Mouse (Mus musculus): ENCODE measurements around the gene Hoxd13.

The Hoxd13 gene

DNA sequence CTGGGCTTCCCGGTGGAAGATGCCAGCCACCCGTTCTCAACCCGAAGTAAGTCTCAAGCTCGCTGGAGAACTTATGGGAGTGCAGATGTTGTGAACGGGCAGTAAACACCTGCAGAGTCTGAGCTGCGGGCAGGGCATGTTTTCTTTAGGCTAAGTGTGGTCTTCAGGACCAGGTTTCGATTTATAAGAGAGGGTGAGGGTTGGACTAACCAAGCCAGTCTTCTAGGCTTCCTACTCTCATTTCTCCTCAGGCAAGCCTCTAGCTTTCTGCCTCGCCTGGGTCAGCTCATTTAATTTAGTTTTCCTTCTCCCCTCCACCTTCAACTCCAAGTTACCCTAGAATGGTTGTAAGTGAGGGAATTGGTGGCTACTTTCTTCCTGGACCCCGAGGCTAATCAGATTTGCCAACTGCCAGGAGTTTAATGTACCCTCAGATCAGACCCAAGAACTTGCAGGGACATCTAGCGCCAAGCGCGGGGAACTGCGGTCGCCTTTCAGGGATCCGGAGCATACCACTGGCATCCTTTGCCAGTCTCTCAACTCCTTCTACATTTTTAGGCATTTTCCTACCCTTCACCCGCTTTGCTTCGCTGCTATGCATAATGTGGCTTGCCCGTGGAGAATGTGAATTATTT lies 4.7 kb upstream of the Hoxd13 start:
- DNase-seq: no peak

DNA sequence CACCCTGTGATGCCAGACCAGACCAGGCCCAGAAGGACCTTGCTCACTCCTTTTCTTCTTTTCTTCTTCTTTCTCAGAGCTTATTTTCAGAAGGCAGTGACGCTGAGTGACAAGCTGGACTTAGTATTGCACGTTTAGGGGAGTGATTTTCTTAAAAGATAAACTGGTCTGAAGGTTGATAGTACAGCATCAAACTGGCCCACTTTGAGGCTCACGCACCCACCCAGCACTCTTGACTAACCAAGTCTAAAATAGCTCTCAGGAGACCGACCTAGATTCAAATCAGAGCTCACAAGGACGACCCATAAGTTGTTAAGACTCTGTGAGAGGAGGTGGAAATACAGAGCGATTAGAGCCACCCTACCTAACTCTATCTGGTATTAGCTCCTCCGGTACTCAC lies 1.7 kb upstream of the Hoxd13 start:
- DNase-seq: no peak

DNA sequence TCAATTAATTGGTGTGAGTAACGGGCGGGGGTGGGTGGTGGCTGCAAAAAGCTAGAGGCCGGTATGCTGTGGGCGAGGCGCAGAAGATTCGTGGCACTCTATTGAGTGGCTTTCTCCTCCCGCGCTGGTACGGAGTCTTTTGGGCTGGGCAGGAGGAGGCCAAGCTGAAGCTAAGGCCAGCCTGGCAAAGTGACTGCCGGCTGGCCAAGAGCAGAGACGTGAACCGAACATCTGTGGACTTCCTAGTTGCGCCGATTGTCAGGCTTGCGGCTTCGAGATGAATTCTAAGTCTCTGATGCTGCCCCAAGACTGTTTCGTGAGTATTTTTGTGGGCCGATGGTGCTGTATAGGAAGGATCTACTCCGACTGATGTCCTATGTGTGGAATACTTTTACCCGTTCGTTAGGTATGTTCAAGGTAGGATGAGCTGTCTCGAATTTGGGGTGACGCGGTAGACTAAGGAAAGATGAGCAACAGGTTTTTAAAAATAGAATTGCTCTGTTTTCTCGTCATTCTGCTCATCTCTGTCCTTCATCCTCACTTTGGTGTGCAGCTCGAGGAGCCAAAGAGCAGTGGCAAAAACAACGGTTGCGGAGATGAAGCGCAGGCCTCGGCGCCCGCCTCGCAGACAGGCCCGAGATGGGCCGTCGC lies 794 bp upstream of the Hoxd13 start:
- no peak for DNase-seq

DNA sequence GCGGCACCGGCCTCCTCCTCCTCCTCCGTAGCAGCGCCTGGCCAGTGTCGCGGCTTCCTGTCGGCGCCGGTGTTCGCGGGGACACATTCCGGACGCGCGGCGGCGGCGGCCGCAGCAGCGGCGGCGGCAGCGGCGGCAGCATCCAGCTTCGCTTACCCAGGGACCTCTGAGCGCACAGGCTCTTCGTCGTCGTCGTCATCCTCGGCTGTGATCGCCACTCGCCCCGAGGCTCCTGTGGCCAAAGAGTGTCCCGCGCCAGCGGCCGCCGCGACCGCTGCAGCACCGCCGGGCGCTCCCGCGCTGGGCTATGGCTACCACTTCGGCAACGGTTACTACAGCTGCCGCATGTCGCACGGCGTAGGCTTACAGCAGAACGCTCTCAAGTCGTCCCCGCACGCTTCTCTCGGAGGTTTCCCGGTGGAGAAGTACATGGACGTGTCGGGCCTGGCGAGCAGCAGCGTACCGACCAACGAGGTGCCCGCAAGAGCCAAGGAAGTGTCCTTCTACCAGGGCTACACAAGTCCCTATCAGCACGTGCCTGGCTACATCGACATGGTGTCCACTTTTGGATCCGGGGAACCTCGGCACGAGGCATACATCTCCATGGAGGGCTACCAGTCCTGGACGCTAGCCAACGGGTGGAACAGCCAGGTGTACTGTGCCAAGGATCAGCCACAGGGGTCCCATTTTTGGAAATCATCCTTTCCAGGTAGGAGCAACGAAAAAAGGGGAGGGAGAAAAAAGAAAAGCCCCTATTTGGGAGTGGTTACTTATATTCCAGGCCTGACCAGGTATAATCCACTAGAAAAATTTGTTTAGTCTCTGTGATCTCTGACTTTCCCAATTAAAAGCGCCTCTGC lies 490 bp downstream of the Hoxd13 start:
- no peak for DNase-seq

DNA sequence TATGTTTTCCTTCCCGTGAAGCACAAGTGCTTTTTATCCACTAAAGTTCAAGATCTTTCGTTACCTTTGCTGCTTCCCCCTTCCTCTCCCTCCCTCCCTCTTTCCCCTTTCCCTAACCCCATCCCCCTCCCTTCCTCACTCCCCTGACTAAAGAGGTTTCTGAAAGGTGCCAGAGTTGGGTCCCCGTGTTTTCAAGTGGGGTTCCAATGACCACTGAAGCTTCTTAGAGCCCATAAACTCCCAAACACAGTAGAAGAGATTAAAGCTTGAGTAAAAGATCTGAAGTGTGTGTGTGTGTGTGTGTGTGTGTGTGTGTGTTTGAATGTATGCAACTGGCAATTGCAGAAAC lies 1.1 kb downstream of the Hoxd13 start:
- no peak for DNase-seq

- no peak for DNase-seq
Measured at GRCm38 (mm10) chr2:74669650-74670235, 1.6 kb downstream of the Hoxd13 start.

DNA sequence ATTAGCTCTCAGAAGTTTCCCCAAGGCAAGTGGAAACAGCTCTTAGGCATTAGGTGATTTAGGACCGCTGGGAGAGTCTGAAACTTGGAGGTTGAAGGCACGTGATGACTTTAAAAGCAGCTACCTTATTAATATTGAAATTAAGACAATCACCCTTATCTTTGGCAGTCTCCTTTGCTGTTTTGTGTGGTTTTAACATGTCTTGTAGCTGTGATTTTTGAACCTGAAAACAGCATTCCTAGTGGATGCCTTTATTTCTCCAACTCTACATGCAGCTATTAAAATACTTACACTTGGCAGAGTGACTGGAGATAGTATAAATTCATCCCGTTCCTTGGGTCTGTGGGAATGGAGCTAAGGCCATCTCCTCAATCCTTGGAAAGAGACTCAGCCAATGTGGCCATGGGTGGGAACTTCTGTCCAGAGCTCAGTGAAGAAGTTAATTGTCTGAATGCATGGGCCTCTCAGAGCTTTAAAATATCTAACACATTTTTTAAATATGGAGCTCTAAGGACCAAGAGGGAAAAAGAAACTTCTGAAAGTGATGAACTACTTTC lies 2.6 kb downstream of the Hoxd13 start:
- no peak for DNase-seq

GRCm38 (mm10) chr2:74671847-74672246 lies 3.7 kb downstream of the Hoxd13 start:
- DNase-seq: no peak

DNA sequence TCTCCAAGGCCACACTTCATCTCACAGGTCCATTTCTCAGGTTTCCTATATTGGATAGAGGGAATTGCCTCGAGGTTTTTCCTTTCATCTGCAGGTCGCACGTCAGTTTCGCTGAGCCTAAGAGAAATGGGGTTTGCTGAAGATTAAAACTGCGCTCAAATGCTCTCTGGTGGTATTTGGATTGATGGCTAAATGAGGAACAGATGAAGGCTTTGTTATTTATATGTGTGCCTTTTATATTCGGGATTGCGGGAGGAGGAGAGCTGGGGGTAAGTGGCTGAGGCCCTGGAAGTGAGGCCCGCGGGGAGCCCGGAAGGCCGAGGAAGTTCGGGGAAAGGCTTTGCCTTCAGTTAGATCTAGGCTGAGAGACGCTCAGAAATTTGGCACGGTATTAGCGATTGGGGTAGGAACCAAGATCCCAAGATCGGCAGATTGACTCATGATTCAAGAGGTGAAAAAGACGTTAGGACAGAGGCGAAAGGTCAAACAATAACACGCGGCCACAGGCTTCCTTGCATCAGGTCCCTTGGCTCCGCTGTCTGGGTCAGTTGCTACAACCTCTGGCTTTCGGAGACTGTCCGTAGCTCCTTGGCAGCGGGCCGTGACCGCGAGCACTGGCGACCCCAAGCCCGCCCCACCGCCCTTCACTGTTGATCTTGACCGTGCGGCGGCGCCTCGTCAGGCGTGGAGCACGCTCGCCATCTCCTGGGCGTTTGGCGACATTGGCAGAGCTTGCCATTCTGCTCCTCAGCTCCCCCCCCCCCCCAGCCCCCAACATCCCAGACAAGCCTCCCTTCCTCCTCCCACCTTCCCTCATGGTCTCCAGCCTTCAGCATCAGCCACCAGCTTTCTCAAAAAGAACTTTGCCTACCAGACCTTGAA lies 4.6 kb downstream of the Hoxd13 start:
- peak; percentile 40 for DNase-seq

- no peak for DNase-seq
Measured at GRCm38 (mm10) chr2:74673835-74674425, 5.8 kb downstream of the Hoxd13 start.

DNA sequence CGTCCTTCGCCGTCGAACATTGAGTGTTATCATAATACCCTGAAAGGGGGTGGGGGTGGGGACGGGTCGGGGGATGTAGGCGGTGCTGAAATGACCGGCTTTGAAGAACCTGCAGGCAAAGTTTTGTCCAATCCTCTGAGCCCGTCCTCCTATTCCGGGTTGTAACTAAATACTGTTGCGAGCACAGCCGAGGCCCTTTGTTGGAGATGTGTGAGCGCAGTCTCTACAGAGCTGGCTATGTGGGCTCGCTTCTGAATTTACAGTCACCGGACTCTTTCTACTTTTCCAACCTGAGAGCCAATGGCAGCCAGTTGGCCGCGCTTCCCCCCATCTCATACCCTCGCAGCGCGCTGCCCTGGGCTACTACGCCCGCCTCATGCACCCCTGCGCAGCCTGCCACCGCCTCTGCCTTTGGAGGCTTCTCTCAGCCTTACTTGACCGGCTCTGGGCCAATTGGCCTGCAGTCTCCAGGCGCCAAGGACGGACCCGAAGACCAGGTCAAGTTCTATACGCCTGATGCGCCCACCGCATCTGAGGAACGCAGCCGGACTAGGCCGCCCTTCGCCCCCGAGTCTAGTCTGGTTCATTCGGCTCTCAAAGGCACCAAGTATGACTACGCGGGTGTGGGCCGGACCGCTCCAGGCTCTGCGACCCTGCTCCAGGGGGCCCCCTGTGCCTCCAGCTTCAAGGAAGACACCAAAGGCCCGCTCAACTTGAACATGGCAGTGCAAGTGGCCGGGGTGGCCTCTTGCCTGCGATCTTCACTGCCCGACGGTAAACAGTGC lies 7.0 kb downstream of the Hoxd13 start, which contains the start of gene Hoxd12:
TSS of gene Hoxd12 (plus strand) at position 133 of the 785 bp plus-strand sequence.
- DNase-seq: no peak

GRCm38 (mm10) chr2:74675666-74676282 lies 7.7 kb downstream of the Hoxd13 start:
- no peak for DNase-seq

- no peak for DNase-seq
Measured at GRCm38 (mm10) chr2:74676376-74677052, 8.4 kb downstream of the Hoxd13 start.

DNA sequence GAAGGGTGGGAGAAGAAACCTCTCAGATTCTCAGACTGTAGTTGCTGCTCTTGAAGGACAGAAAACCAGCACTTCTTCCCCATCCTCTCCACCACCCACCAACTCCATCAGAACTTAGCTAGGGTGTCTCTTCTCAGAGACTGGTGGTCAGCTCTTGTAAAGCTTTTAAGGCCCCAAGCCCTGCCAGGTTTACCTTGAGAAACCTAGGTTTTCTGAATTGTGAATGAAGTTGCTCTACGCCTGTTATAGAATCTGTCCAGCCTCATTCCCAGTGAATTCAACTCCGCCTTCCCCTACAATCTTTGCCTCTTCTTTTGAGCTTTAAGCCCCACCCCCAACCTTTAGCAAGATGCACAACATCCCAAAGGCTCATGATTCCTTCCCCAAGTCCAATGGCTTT lies 9.0 kb downstream of the Hoxd13 start:
- DNase-seq: no peak

GRCm38 (mm10) chr2:74678891-74679595 lies 10.9 kb downstream of the Hoxd13 start, which contains the start of gene Hoxd11:
TSS of gene Hoxd11 (plus strand) at chr2:74679557.
- DNase-seq: no peak

GRCm38 (mm10) chr2:74679596-74679971 lies 11.5 kb downstream of the Hoxd13 start:
- DNase-seq: no peak

GRCm38 (mm10) chr2:74679980-74680379 lies 11.9 kb downstream of the Hoxd13 start:
- DNase-seq: no peak

GRCm38 (mm10) chr2:74680561-74681398 lies 12.7 kb downstream of the Hoxd13 start:
- DNase-seq: no peak
